Mouse (Mus musculus): ENCODE measurements around the gene Akap12. TPM values are rescaled to one million over a fixed set of nuclear protein-coding genes. Genes with fewer than 3 reads are reported as not detected.
A peak's percentile ranks its signal among the peaks of the same experiment; 100 is the strongest.

Gene Akap12
- 7.1 and 7.3 TPM in 2 replicates for polyA plus RNA-seq (2012; rRNA removed)

DNA sequence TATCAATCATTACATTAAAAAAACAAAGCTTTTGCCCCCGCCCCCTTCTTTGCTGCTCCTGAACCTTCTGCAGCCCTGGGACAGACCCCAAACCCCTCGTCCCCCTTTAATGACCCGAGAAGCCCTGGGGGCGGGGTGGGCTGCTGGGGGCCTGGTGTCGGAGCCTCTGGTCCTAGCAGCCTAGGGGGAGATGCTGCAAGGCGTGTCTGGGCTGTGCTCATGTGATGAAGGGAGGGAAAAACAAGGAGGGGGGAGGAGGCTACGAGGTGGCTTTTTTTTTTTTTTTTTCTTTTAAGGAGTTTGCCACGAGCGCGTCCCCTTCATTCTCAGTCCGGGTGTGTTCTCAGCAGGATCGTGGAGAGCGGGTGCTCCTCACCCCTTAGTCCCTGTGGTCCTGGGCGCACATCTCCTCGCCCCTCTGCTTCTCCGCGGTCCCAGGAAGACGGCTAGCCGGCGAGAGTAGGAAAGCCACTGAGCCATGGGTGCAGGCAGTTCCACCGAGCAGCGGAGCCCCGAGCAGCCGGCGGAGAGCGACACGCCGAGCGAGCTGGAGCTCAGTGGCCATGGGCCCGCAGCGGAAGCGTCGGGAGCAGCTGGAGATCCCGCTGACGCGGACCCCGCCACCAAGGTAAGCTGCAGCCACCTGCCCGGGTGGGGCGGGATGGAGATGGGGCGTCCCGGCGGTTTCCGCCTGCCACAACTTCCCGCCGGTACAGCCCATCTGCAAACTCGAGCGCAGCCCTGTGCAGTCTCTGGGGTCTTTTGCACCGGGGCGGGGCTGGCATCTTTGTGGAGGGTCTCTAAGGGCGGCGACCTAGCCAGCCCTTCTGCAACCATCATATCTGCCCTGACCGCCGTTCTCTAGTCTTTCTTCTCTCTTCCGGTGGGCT, at the start of gene Akap12:
Gene Akap12, plus strand, starts transcription at position 340 of the 890 bp plus-strand sequence.
- TF ChIP-seq POLR2A (IDR thresholded peaks at IDR 0.05; ENCODE audit: control insufficient read depth, extremely low read depth, insufficient read depth, low read length, poor library complexity) = peak; percentile 30; the same call in 1 of the 2 replicates
- TF ChIP-seq CTCF (IDR thresholded peaks at IDR 0.05; ENCODE audit: borderline replicate concordance, control insufficient read depth, extremely low read depth, insufficient read depth, low read length, poor library complexity) = peak; percentile 32; the same call in 1 of the 2 replicates
- peaks cover 38% of the 10 kb centered on the region for H3K4me1 ChIP-seq (replicated peaks; ENCODE audit: control insufficient read depth, insufficient read depth, low read length)
- H3K36me3 ChIP-seq (ENCODE audit: control insufficient read depth, insufficient read depth, low read length) = no peaks in the 10 kb centered on the region
- no peaks in the 10 kb centered on the region; the same call in 1 of the 2 replicates for H3K27me3 ChIP-seq (ENCODE audit: control insufficient read depth, insufficient read depth, low read length)
- H3K4me3 ChIP-seq (ENCODE audit: control insufficient read depth, insufficient read depth, low read length) = peak within 1 kb of the TSS; percentile 92
- H3K27ac ChIP-seq (ENCODE audit: control insufficient read depth, insufficient read depth, low read length) = peak within 1 kb of the TSS; percentile 74
- 4% methylated on average over 54 of the region's 54 CpGs for WGBS
- DNase-seq = peak; percentile 75

DNA sequence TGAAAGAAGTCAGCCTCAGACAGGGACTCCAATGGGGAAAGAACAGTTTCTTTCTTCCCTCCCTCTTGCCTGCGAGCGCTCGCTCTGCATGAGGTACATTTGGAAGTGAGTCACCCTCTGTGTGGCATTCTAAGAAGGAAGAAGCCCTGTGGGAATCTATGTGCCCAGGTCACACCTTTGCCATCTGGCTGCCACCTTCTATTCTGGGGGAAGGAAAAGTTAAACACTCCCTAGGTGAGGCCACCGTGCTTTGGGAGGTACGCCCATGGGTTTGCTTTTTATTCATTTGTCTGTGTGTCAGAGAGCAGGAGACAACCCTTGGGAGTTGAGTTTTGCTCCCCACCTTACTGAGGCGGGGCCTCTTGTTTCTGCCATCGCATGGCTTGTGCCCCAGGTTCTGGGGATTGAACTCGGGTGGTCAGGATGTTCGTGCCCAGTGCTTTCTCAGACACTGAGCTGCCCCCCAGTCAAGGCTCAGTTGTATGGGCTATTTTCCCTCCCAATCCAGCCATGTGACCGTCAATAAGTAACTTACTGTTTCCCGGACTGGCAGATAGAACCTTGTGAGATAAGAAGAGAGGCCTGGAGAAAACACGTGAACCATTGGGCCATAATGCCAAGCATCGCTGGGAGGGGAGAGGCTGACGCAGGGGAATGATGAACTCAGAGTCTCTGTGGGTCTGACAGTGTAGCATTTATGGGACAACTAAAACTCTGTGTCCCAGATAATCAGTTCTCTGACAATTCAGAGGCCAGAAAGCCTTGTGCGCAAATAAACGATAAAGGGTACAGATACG, 35.4 kb upstream of the Akap12 start:
- 96% methylated on average over 17 of the region's 17 CpGs for WGBS
- Histone ChIP-seq H3K4me1 (replicated peaks; ENCODE audit: control insufficient read depth, insufficient read depth, low read length) (peaks cover 4% of the 10 kb centered on the region; the same call in 1 of the 2 replicates), H3K27me3 (ENCODE audit: control insufficient read depth, insufficient read depth, low read length) (no peaks in the 10 kb centered on the region), H3K4me3 (ENCODE audit: control insufficient read depth, insufficient read depth, low read length) (no peak overlapping the region), H3K36me3 (ENCODE audit: control insufficient read depth, insufficient read depth, low read length) (no peaks in the 10 kb centered on the region), H3K27ac (ENCODE audit: control insufficient read depth, insufficient read depth, low read length) (no peak overlapping the region)
- TF ChIP-seq POLR2A (IDR thresholded peaks at IDR 0.05; ENCODE audit: control insufficient read depth, extremely low read depth, insufficient read depth, low read length, poor library complexity) = no peak
- TF ChIP-seq CTCF (IDR thresholded peaks at IDR 0.05; ENCODE audit: borderline replicate concordance, control insufficient read depth, extremely low read depth, insufficient read depth, low read length, poor library complexity) = no peak
- DNase-seq = no peak

DNA sequence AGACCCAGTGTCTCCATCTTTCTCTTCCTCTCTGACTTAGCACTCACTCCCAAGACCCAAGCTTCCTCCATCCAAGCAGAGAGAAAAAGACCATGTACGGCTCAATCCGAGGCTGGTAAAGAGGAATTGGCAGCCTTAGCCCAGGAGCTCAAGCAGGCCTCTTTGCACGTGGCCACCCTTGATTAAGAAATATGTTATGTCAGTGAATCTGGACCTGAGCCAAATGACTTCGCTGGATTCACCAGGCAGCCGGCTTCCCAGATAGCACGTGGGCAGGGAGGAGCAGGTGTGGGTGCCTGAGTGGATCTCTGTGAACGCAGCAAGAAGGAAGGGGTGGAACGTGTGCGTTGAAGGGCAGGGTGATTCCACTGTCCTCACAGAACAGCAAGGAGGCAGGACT, 33.1 kb upstream of the Akap12 start:
- DNase-seq = no peak
- H3K36me3 ChIP-seq (ENCODE audit: control insufficient read depth, insufficient read depth, low read length) = no peaks in the 10 kb centered on the region
- no peak overlapping the region for H3K4me3 ChIP-seq (ENCODE audit: control insufficient read depth, insufficient read depth, low read length)
- peaks cover 4% of the 10 kb centered on the region; the same call in 1 of the 2 replicates for H3K4me1 ChIP-seq (replicated peaks; ENCODE audit: control insufficient read depth, insufficient read depth, low read length)
- H3K27me3 ChIP-seq (ENCODE audit: control insufficient read depth, insufficient read depth, low read length) = no peaks in the 10 kb centered on the region
- WGBS = 23% methylated on average over 9 of the region's 9 CpGs
- TF ChIP-seq CTCF (IDR thresholded peaks at IDR 0.05; ENCODE audit: borderline replicate concordance, control insufficient read depth, extremely low read depth, insufficient read depth, low read length, poor library complexity) (no peak), POLR2A (IDR thresholded peaks at IDR 0.05; ENCODE audit: control insufficient read depth, extremely low read depth, insufficient read depth, low read length, poor library complexity) (no peak)
- H3K27ac ChIP-seq (ENCODE audit: control insufficient read depth, insufficient read depth, low read length) = no peak overlapping the region

DNA sequence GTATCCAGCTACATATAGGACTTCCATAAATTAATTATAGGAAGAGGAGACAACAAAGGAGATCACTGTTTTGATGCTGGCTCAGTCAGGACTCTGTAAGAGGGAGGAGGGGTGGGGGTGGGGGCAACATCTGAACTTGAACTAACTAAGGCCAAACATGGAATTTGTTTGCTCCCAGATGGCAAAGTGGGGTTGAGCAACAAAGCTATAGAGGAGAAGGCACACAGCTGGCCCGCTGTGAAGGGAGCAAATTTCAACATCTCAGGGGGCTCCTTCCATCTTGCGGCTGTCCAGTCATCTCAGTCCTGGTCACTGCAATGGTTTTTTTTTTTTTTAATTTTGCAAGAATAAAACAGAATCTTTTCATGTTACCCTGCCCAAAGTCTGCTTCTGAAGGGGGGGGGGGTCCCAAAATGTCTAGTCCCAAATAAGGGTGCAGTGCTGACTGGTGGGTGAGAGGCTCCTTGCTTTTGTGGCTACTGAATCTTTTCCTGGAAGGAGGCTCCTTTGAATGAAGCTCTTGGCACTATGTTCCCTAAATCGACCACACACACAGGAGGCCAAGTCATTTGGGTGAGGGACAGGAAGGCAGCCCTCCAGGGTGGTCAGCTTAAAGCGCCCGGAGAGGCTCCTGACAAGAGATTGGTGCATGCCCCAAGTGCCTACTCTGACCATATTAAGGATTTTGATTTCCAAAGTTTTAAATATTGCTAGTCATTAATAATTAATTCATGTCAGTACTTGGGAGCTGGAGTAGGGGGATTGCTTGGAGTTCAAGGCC, 26.2 kb upstream of the Akap12 start:
- H3K4me3 ChIP-seq (ENCODE audit: control insufficient read depth, insufficient read depth, low read length) = no peak overlapping the region
- no peaks in the 10 kb centered on the region for H3K27me3 ChIP-seq (ENCODE audit: control insufficient read depth, insufficient read depth, low read length)
- TF ChIP-seq CTCF (IDR thresholded peaks at IDR 0.05; ENCODE audit: borderline replicate concordance, control insufficient read depth, extremely low read depth, insufficient read depth, low read length, poor library complexity) = no peak
- TF ChIP-seq POLR2A (IDR thresholded peaks at IDR 0.05; ENCODE audit: control insufficient read depth, extremely low read depth, insufficient read depth, low read length, poor library complexity) = no peak
- H3K36me3 ChIP-seq (ENCODE audit: control insufficient read depth, insufficient read depth, low read length) = no peaks in the 10 kb centered on the region
- no peak overlapping the region for H3K27ac ChIP-seq (ENCODE audit: control insufficient read depth, insufficient read depth, low read length)
- H3K4me1 ChIP-seq (replicated peaks; ENCODE audit: control insufficient read depth, insufficient read depth, low read length) = no peaks in the 10 kb centered on the region
- 87% methylated on average over 5 of the region's 5 CpGs for WGBS
- DNase-seq = no peak

DNA sequence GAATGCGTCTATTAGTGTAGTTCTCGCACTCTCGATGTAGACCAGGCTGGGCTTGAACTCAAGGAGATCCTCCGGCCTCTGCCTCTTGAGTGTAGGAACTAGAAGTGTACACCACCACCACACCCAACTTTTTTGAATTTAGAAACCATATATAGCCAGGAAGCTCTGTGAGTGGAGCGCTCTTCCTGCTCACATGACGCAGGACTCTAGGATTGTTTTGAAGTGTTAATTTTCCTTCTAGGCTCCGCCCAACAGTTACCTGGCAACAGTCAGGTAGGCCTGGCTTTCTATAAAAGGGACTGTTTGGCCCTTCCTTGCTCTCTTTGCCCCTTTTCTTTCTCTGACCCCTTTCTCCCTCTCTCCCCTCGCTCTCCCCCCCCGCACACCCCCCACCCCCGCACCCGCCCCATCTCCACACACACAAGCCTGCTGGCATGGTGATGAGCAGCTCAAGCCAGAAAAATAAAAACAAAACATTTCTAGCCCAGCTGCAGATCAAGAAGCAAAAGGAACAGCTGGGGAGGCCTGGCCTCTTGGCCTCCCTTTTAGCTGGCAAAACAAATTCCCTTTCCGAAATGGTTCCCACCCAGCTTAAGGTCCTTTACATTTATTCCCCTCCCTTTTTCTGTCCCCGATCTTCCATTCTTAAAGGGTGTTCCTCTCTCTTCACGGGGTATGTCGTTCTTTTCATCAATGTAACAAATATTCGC, 22.4 kb upstream of the Akap12 start:
- H3K36me3 ChIP-seq (ENCODE audit: control insufficient read depth, insufficient read depth, low read length) = no peaks in the 10 kb centered on the region
- DNase-seq = no peak
- no peaks in the 10 kb centered on the region for H3K27me3 ChIP-seq (ENCODE audit: control insufficient read depth, insufficient read depth, low read length)
- H3K4me3 ChIP-seq (ENCODE audit: control insufficient read depth, insufficient read depth, low read length) = no peak overlapping the region
- no peaks in the 10 kb centered on the region for H3K4me1 ChIP-seq (replicated peaks; ENCODE audit: control insufficient read depth, insufficient read depth, low read length)
- no peak overlapping the region for H3K27ac ChIP-seq (ENCODE audit: control insufficient read depth, insufficient read depth, low read length)
- 94% methylated on average over 16 of the region's 16 CpGs for WGBS
- TF ChIP-seq CTCF (IDR thresholded peaks at IDR 0.05; ENCODE audit: borderline replicate concordance, control insufficient read depth, extremely low read depth, insufficient read depth, low read length, poor library complexity) = no peak
- TF ChIP-seq POLR2A (IDR thresholded peaks at IDR 0.05; ENCODE audit: control insufficient read depth, extremely low read depth, insufficient read depth, low read length, poor library complexity) = no peak
